Mouse (Mus musculus) testis, adult 2 months (tissue): ENCODE results near the gene 4930523C07Rik.

Experiments
- CTCF ChIP-seq: fragments of 200-500 bp; IDR thresholded peaks from 2 replicates; pipeline ENCODE4 v1.5.1; 2012; ENCODE audit warnings: low read depth, mild to moderate bottlenecking, inconsistent platforms, low read length, moderate library complexity; ENCODE audit not compliant: control insufficient read depth, insufficient read depth, insufficient replicate concordance
- POLR2A ChIP-seq: fragments of 200-500 bp; IDR thresholded peaks from 2 replicates; pipeline ENCODE4 v1.6.1; 2012; ENCODE audit warnings: low read depth, mild to moderate bottlenecking, inconsistent platforms, low read length, moderate library complexity; ENCODE audit not compliant: control insufficient read depth

- TF ChIP-seq CTCF (no peak), POLR2A (no peak)
Measured at GRCm38 (mm10) chr1:160061321-160061720, 17.1 kb downstream of the 4930523C07Rik start.
